Mouse (Mus musculus) testis, adult 2 months (tissue): ENCODE measurements around the gene Bcor.

ENCODE experiments used
- CTCF ChIP-seq: fragments of 200-500 bp; IDR thresholded peaks from 2 replicates; pipeline ENCODE4 v1.5.1; 2012; ENCODE audit warnings: low read depth, mild to moderate bottlenecking, inconsistent platforms, low read length, moderate library complexity; ENCODE audit not compliant: control insufficient read depth, insufficient read depth, insufficient replicate concordance
- POLR2A ChIP-seq: fragments of 200-500 bp; IDR thresholded peaks from 2 replicates; pipeline ENCODE4 v1.6.1; 2012; ENCODE audit warnings: low read depth, mild to moderate bottlenecking, inconsistent platforms, low read length, moderate library complexity; ENCODE audit not compliant: control insufficient read depth

- TF ChIP-seq POLR2A: no peak
- TF ChIP-seq CTCF: no peak
Observed at GRCm38 (mm10) chrX:12157331-12157930, 2.7 kb downstream of the Bcor start.
